Mouse (Mus musculus) megakaryocyte, embryonic 14.5 days (primary cell): ENCODE results near the gene Fstl1.

Source experiments
- FLI1 ChIP-seq: IDR thresholded peaks from 2 replicates; pipeline ENCODE4 v1.6.1; 2012; ENCODE audit warnings: low read length, inconsistent platforms, mixed read lengths
- GATA1 ChIP-seq: IDR thresholded peaks from 3 replicates; pipeline ENCODE4 v1.6.1; 2012; ENCODE audit warnings: mixed read lengths, low read length, inconsistent platforms, borderline replicate concordance

DNA sequence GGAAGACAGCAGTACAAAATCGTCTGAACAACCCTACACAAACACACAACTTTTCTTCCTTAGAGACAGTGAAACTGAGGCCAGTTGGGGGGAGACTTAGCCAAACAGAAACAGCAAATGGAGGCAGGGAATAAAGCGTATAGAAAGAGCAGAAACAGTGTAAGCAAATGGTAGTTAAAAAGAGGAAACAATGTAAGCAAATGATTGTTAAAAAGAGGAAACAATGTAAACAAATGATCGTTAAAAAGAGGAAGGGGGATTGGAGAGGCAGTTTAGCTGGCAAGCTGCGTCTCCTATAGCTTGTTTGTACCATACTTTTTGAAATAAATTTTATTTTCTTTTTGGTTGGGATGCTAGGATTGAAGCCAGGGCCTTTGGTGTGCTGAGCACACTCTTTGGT lies 45.2 kb upstream of the Fstl1 start:
- TF ChIP-seq GATA1 (no peak), FLI1 (no peak)
